Mouse (Mus musculus): ENCODE data around the gene Tspan8.

Tspan8 gene

GRCm38 (mm10) chr10:115846930-115847329, 30.3 kb downstream of the Tspan8 start:
- no peak for DNase-seq

GRCm38 (mm10) chr10:115848511-115848910, 31.9 kb downstream of the Tspan8 start:
- DNase-seq = no peak

- DNase-seq = no peak
Observed at GRCm38 (mm10) chr10:115860210-115860880, 43.7 kb downstream of the Tspan8 start.

GRCm38 (mm10) chr10:115861967-115862366, 45.3 kb downstream of the Tspan8 start:
- DNase-seq = no peak

GRCm38 (mm10) chr10:115882757-115883156, 66.1 kb downstream of the Tspan8 start:
- no peak for DNase-seq

- no peak for DNase-seq
Observed at GRCm38 (mm10) chr10:115891924-115892323, 75.3 kb downstream of the Tspan8 start.

GRCm38 (mm10) chr10:115892973-115893372, 76.3 kb downstream of the Tspan8 start:
- no peak for DNase-seq

GRCm38 (mm10) chr10:115894045-115894444, 77.4 kb downstream of the Tspan8 start:
- DNase-seq = no peak

- no peak for DNase-seq
Observed at GRCm38 (mm10) chr10:115896764-115897163, 80.1 kb downstream of the Tspan8 start.

GRCm38 (mm10) chr10:115897235-115897634, 80.6 kb downstream of the Tspan8 start:
- DNase-seq = no peak
